Mouse (Mus musculus) midbrain, embryonic 11.5 days (tissue): ENCODE measurements around the gene Fam104a. TPM values are rescaled to one million over a fixed set of nuclear protein-coding genes. Genes with fewer than 3 reads are reported as not detected.

ENCODE experiments used
- ATAC-seq: fragments of 200-750 bp; cut with Nextera tagmentation; 2 replicates; pipeline ENCODE4 v1.8.0; 2017; ENCODE audit warnings: moderate TSS enrichment, moderate library complexity; ENCODE audit not compliant: low FRiP score
- DNase-seq: peaks from one replicate; pipeline ENCODE4 v3.0.0; 2015; ENCODE audit warnings: low spot score; ENCODE audit errors: missing footprints
- H3K27ac ChIP-seq: fragments of 300-500 bp; sonication (generic); 2 replicates; pipeline ENCODE4 v1.5.1; 2014; ENCODE audit warnings: low read depth, low read length
- H3K27me3 ChIP-seq: fragments of 300-500 bp; sonication (generic); 2 replicates; pipeline ENCODE4 v1.6.1; 2014; ENCODE audit warnings: mild to moderate bottlenecking, low read length, moderate library complexity, mixed read lengths; ENCODE audit not compliant: control insufficient read depth, insufficient read depth
- H3K36me3 ChIP-seq: fragments of 300-500 bp; sonication (generic); 2 replicates; pipeline ENCODE4 v1.6.1; 2014; ENCODE audit warnings: mild to moderate bottlenecking, low read length, moderate library complexity, mixed read lengths; ENCODE audit not compliant: control insufficient read depth, insufficient read depth
- H3K4me1 ChIP-seq: fragments of 300-500 bp; sonication (generic); 2 replicates; pipeline ENCODE4 v1.6.1; 2014; ENCODE audit warnings: low read length; ENCODE audit not compliant: control insufficient read depth, insufficient read depth
- H3K4me2 ChIP-seq: fragments of 300-500 bp; sonication (generic); 2 replicates; pipeline ENCODE4 v1.6.1; 2014; ENCODE audit warnings: mild to moderate bottlenecking, moderate library complexity
- H3K4me3 ChIP-seq: fragments of 300-500 bp; sonication (generic); 2 replicates; pipeline ENCODE4 v1.5.1; 2014; ENCODE audit warnings: low read depth, low read length
- H3K9ac ChIP-seq: fragments of 300-500 bp; sonication (generic); 2 replicates; pipeline ENCODE4 v1.6.1; 2014; ENCODE audit warnings: low read length
- H3K9me3 ChIP-seq: fragments of 300-500 bp; sonication (generic); 2 replicates; pipeline ENCODE4 v1.6.1; 2016; ENCODE audit warnings: low read length; ENCODE audit not compliant: control insufficient read depth
- WGBS: fragments of 180-500 bp; shearing (Covaris S2); extraction: QIAGEN DNeasy Blood & Tissue Kit; methylation state at CpG from one replicate; pipeline ENCODE4 v1.1.7; 2014; 5-methylcytosine and 5-hydroxymethylcytosine counted together
- polyA plus RNA-seq: library from polyadenylated mRNA; unstranded; fragments of >200 nt; fragmentation: Nextera tagmentation; extraction: Ambion mirVana; gene quantifications from 2 replicates; pipeline ENCODE4 v1.2.1, GENCODE M21; 2014

Gene Fam104a
- polyA plus RNA-seq, 1 experiment from 2014 or later, result 54.6 TPM

DNA sequence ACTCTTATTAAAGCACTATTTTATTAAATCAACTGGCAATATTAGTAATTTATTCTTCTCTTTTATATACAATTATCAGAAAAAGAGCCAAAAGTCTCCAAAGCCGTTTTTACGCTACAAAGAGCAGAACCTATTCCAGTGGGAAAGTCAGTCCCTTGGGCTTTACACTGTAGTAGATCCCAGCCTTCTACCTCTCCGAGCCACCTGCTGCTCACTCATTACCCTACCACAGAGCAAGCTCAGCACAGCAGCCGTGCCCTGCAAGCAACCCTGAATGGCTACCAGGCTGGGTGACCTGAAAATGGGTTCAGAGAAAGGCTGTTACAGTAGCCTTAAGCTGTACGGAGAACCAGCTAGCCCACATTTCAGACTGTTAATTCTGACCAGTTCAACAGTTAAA lies 9.4 kb downstream of the Fam104a start:
- H3K9me3 ChIP-seq, result no peaks in the 10 kb centered on the region
- H3K4me2 ChIP-seq, result no peak overlapping the region
- H3K4me1 ChIP-seq, result no peaks in the 10 kb centered on the region
- no peak overlapping the region for H3K4me3 ChIP-seq
- DNase-seq (no peak), ATAC-seq (no peak)
- no peak overlapping the region for H3K27ac ChIP-seq
- no peaks in the 10 kb centered on the region for H3K27me3 ChIP-seq
- 92% methylated on average over 5 of the region's 5 CpGs for WGBS
- no peak overlapping the region for H3K9ac ChIP-seq
- H3K36me3 ChIP-seq, result peaks cover 6% of the 10 kb centered on the region

DNA sequence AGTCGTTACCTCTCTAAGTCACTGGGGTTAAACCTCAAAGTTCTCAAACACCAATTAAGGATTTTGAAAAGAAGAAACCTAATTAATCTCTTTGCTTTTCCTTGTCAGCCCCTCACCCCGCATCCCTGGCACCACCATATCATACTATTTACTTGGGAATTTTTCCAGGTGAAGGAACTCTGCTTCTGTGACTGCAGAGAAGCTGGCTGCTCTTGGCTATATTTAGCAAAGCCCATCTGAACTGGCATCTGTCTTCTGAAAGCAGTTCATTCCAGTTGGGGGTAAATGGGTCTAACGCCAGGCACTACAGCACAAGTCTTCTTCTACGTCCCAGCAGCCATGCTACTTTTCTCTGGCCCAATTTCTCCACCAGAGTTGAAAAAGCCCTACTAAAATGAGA lies 10.3 kb downstream of the Fam104a start:
- H3K4me2 ChIP-seq, result no peak overlapping the region
- no peaks in the 10 kb centered on the region for H3K4me1 ChIP-seq
- no peaks in the 10 kb centered on the region for H3K27me3 ChIP-seq
- WGBS, result 97% methylated on average over 4 of the region's 4 CpGs
- peaks cover 6% of the 10 kb centered on the region for H3K36me3 ChIP-seq
- ATAC-seq (no peak), DNase-seq (no peak)
- H3K27ac ChIP-seq, result no peak overlapping the region
- H3K9ac ChIP-seq, result no peak overlapping the region
- no peak overlapping the region for H3K4me3 ChIP-seq
- no peaks in the 10 kb centered on the region for H3K9me3 ChIP-seq

DNA sequence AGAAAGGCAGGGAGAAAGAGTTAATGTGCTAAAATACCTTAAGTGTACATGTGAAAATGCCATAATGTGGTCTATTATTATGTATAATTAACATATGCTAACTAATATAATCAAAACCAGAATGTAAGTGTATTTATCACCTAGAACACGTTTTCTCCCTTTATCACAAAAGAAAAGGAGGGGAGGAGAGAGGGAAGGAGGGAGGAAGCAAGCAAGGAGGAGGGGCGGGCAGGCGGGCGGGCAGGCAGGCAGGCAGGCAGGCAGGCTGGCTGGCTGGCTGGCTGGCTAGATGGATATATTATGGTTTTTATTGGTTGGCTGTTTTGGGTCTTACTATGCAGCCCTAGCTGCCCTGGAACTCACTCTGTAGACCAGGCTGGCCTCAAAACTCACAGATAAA lies 14.2 kb downstream of the Fam104a start:
- ATAC-seq (no peak), DNase-seq (no peak)
- H3K9ac ChIP-seq, result no peak overlapping the region
- H3K4me3 ChIP-seq, result no peak overlapping the region
- WGBS, result 88% methylated on average over 4 of the region's 4 CpGs
- no peak overlapping the region for H3K4me2 ChIP-seq
- H3K9me3 ChIP-seq, result no peaks in the 10 kb centered on the region
- H3K36me3 ChIP-seq, result peaks cover 6% of the 10 kb centered on the region
- H3K4me1 ChIP-seq, result 0 out of 2 replicates have a peak, but pooled peaks cover 2% of the 10 kb centered on the region
- no peaks in the 10 kb centered on the region for H3K27me3 ChIP-seq
- H3K27ac ChIP-seq, result no peak overlapping the region

DNA sequence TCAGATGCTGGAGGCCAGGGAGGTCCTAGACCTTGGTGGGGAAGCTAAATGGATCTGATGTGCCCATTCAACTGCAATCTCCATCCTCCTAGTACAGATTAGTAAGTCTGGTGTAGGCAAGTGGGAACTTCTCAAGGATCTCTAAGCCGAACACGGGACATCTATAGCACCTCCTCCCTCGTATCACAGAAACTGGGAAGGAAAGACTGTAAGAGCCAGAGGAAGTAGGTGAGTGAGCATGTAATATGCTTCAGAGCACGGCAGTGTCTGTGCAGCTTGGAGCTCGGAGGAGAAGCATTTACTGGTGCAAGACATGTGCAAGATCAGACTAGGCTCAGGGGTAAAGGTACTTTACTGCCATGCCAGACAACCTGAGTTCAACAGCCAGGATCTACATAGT lies 15.1 kb downstream of the Fam104a start:
- 94% methylated on average over 5 of the region's 5 CpGs for whole genome bisulfite sequencing
- H3K9ac ChIP-seq, result no peak overlapping the region
- no peak for DNase-seq

DNA sequence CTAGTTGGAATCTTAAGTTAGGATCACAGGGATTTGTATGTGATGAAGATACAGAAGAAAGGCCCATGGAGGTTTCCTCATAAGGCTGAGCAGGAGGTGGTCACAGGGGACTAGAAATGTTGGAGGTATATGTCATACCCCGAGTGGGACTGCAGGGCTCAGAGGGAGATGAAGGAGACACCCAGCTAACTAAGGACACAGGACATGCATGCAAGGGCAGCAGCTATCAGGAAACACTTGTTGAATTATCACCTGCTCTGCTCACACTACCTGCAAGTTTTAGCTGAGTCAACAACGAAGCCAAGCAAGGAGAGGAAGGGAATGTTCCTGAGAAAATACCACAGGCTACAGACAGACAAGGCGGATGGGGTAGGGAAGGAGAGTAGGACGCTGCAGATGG lies 16.3 kb downstream of the Fam104a start:
- Histone ChIP-seq H3K4me1 (0 out of 2 replicates have a peak, but pooled peaks cover 2% of the 10 kb centered on the region), H3K4me3 (no peak overlapping the region), H3K4me2 (no peak overlapping the region), H3K9ac (no peak overlapping the region), H3K27ac (no peak overlapping the region), H3K27me3 (no peaks in the 10 kb centered on the region), H3K36me3 (peaks cover 5% of the 10 kb centered on the region; the same call in 1 of the 2 replicates), H3K9me3 (no peaks in the 10 kb centered on the region)
- no peak for ATAC-seq
- no peak for DNase-seq
- WGBS, result 85% methylated on average over 4 of the region's 4 CpGs

More for the DNA sequence above, 15.1 kb downstream of the Fam104a start:
- Histone ChIP-seq H3K36me3 (peaks cover 9% of the 10 kb centered on the region), H3K4me1 (0 out of 2 replicates have a peak, but pooled peaks cover 2% of the 10 kb centered on the region), H3K4me2 (no peak overlapping the region), H3K27me3 (no peaks in the 10 kb centered on the region), H3K4me3 (no peak overlapping the region), H3K9me3 (no peaks in the 10 kb centered on the region), H3K27ac (no peak overlapping the region)
- no peak for ATAC-seq

DNA sequence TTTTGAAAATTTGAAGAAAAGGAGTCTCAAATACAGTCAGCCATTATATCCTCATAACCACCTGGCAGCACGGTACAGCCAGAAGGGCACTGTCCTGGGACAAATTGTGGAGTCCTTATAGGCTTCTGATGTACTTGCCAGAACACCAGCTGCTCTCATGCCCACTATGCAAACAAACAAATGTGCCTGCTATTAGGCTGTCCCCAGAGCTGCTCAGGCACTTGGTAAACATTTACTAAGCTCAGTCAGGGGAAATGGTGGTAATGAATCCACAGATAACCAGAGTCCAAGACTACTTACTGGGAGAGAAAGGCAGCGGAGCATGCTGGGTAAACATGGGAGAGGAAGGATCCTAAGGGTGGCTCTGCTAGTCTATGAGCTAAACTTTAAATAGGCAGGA lies 16.8 kb downstream of the Fam104a start:
- peaks cover 7% of the 10 kb centered on the region; the same call in 1 of the 2 replicates for H3K36me3 ChIP-seq
- ATAC-seq (no peak), DNase-seq (no peak)
- H3K4me3 ChIP-seq, result no peak overlapping the region
- no peaks in the 10 kb centered on the region for H3K27me3 ChIP-seq
- H3K27ac ChIP-seq, result no peak overlapping the region
- H3K9ac ChIP-seq, result no peak overlapping the region
- no peak overlapping the region for H3K4me2 ChIP-seq
- no peaks in the 10 kb centered on the region for H3K9me3 ChIP-seq
- 88% methylated on average over 2 of the region's 2 CpGs for WGBS
- H3K4me1 ChIP-seq, result 0 out of 2 replicates have a peak, but pooled peaks cover 2% of the 10 kb centered on the region

DNA sequence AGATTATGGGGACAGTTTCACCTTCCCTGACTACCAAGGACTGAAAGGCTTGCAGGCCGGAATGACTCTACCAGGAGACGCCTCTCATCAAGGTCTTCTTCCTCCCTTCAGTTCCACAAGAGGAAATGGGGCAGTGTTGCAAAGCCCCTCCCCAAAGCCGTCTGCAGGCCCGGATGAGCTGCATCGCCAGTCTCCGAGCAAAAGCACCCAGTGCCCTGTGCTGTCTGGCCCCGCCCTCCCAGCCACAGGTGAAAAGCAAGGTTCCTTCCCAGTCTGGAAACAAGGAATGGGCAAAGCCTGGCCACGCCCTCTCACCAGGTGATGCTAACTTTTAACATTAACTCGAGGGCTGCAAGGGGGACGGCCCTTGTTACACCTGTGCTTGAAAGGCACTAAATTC lies 17.3 kb downstream of the Fam104a start:
- Histone ChIP-seq H3K36me3 (peaks cover 7% of the 10 kb centered on the region; the same call in 1 of the 2 replicates), H3K27me3 (no peaks in the 10 kb centered on the region), H3K9me3 (no peaks in the 10 kb centered on the region), H3K4me2 (no peak overlapping the region), H3K27ac (no peak overlapping the region), H3K4me1 (0 out of 2 replicates have a peak, but pooled peaks cover 2% of the 10 kb centered on the region), H3K9ac (no peak overlapping the region), H3K4me3 (no peak overlapping the region)
- ATAC-seq, result no peak
- WGBS, result 70% methylated on average over 10 of the region's 10 CpGs
- no peak for DNase-seq

DNA sequence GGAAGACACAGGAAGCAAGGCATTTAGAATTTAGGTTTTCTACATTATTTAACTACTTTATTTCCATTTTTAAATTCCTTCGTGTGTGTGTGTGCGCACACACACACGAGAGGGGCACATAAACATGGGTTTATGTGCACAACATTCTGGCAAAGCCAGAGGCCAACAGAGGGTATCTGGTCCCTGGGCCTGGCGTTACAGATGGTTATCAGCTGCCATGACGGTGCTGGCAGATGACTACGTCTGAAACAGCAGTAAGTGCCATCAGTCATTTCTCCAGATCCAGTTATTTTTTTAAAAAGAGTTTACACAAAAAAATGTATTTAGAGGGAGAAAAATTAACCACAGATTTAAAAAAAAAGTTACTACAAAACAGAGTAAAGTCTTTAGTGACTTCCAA lies 17.8 kb downstream of the Fam104a start:
- Histone ChIP-seq H3K9me3 (no peaks in the 10 kb centered on the region), H3K27ac (no peak overlapping the region), H3K27me3 (no peaks in the 10 kb centered on the region), H3K9ac (no peak overlapping the region), H3K36me3 (peaks cover 10% of the 10 kb centered on the region; the same call in 1 of the 2 replicates), H3K4me1 (0 out of 2 replicates have a peak, but pooled peaks cover 2% of the 10 kb centered on the region), H3K4me2 (no peak overlapping the region), H3K4me3 (no peak overlapping the region)
- ATAC-seq (no peak), DNase-seq (no peak)
- 92% methylated on average over 6 of the region's 6 CpGs for WGBS

DNA sequence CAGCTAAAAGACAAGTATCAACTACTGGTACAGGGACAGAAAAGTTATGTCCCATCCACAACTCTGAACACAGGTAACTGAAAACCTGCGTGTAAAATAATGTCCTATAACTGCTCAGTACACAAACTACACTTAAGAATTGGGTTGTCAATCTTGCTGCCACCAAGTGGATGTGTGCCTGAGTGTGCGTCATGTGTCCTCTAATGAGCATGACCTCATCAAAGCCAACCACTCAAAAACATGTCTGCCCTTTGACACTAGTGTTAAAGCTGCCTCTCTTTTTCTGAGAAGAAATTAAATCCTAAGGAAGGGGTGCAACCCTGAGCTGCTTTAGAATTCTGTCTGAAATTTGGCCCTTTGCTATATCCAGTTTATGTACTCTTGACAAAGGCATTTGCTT lies 19.7 kb downstream of the Fam104a start:
- Histone ChIP-seq H3K9me3 (no peaks in the 10 kb centered on the region), H3K4me2 (no peak overlapping the region), H3K36me3 (peaks cover 16% of the 10 kb centered on the region), H3K4me1 (0 out of 2 replicates have a peak, but pooled peaks cover 2% of the 10 kb centered on the region), H3K9ac (no peak overlapping the region), H3K27me3 (no peaks in the 10 kb centered on the region), H3K27ac (no peak overlapping the region), H3K4me3 (no peak overlapping the region)
- 72% methylated on average over 2 of the region's 2 CpGs for WGBS
- ATAC-seq (no peak), DNase-seq (peak; percentile 82)
